Mouse (Mus musculus) G1E (cell line): Measurements from ENCODE around the gene Tmigd1. TPM values are rescaled to one million over a fixed set of nuclear protein-coding genes. Genes with fewer than 3 reads are reported as not detected.

Experiments
- ATAC-seq: 2 replicates; pipeline ENCODE4 v1.8.0; 2016; ENCODE audit warnings: mild to moderate bottlenecking; ENCODE audit not compliant: insufficient number of reproducible peaks, poor library complexity, low FRiP score, severe bottlenecking; ENCODE audit errors: extremely low read depth
- DNase-seq: peaks from one replicate; pipeline ENCODE4 v3.0.0; 2012; ENCODE audit warnings: low spot score
- H3K27me3 ChIP-seq: 2 replicates; pipeline ENCODE4 v1.6.1; 2012; ENCODE audit warnings: mild to moderate bottlenecking, low read length, inconsistent platforms; ENCODE audit not compliant: insufficient read depth
- H3K36me3 ChIP-seq: replicated peaks from 2 replicates; pipeline ENCODE3; 2012; ENCODE audit warnings: mild to moderate bottlenecking, inconsistent platforms
- H3K4me1 ChIP-seq: 2 replicates; pipeline ENCODE4 v1.6.1; 2012; ENCODE audit warnings: low read depth, low read length, inconsistent platforms, mixed read lengths; ENCODE audit not compliant: insufficient read depth
- H3K4me3 ChIP-seq: 2 replicates; pipeline ENCODE4 v1.5.1; 2012; ENCODE audit warnings: low read depth, mild to moderate bottlenecking, inconsistent platforms, low read length, moderate library complexity, mixed read lengths
- H3K9me3 ChIP-seq: replicated peaks from 2 replicates; pipeline ENCODE4 v1.6.1; 2012; ENCODE audit warnings: inconsistent platforms
- CTCF ChIP-seq: IDR thresholded peaks from 2 replicates; pipeline ENCODE4 v1.5.1; 2012; ENCODE audit warnings: low read depth, low read length, inconsistent platforms, mixed read lengths
- GATA1 ChIP-seq: IDR thresholded peaks from 2 replicates; pipeline ENCODE4 v1.6.1; 2012; ENCODE audit warnings: borderline replicate concordance, low read length, inconsistent platforms, mixed read lengths
- GATA2 ChIP-seq: IDR thresholded peaks from 2 replicates; pipeline ENCODE4 v1.6.1; 2012; ENCODE audit warnings: low read depth, low read length, inconsistent platforms, borderline replicate concordance
- POLR2AphosphoS5 ChIP-seq: IDR thresholded peaks from 2 replicates; pipeline ENCODE4 v1.6.1; 2012; ENCODE audit warnings: low read depth, low read length, inconsistent platforms; ENCODE audit not compliant: insufficient replicate concordance
- TAL1 ChIP-seq: conservative IDR thresholded peaks from 2 replicates; pipeline ENCODE4 v1.6.1; 2012; ENCODE audit warnings: low read depth, low read length, inconsistent platforms, mixed read lengths
- polyA plus RNA-seq: library from polyadenylated mRNA; stranded (reverse); fragments of >175 nt; gene quantifications from 2 replicates; pipeline ENCODE4 v1.2.3, GENCODE M21; 2012
- total RNA-seq, 2 experiments: library from RNA; stranded (forward) in 1 of 2; stranded (reverse) in 1 of 2; fragments of 200-1000 nt in 1 of 2; fragments of >200 nt in 1 of 2; fragmentation: Nextera tagmentation in 1 of 2; gene quantifications; 2 replicates each; pipeline ENCODE4 v1.2.3; 2014 to 2017

Gene Tmigd1
- total and polyA plus RNA-seq, 3 experiments, result 0.38 TPM; not detected in 2

- H3K4me1 ChIP-seq, result no peaks in the 10 kb centered on the region
- DNase-seq (no peak), ATAC-seq (no peak)
- H3K4me3 ChIP-seq, result no peak overlapping the region
- no peak for TF ChIP-seq GATA2
- TF ChIP-seq POLR2AphosphoS5, result no peak
- TF ChIP-seq GATA1, result no peak
- TF ChIP-seq CTCF, result no peak
- no peak for TF ChIP-seq TAL1
- H3K36me3 ChIP-seq, result peaks cover 91% of the 10 kb centered on the region
- no peaks in the 10 kb centered on the region for H3K9me3 ChIP-seq
- no peaks in the 10 kb centered on the region for H3K27me3 ChIP-seq
Measured at GRCm38 (mm10) chr11:76965703-76966102, 63.7 kb downstream of the Tmigd1 start.

Other genes starting within 250 kb of the Tmigd1 start
- not detected in 2 replicates for gene Bhlha9, start 229.7 kb upstream of the Tmigd1 start, total RNA-seq (2014; fragmentation: Nextera tagmentation)
- not detected in 2 replicates for gene Bhlha9, start 229.7 kb upstream of the Tmigd1 start, total RNA-seq (2017)
- not detected in 2 replicates for gene Bhlha9, start 229.7 kb upstream of the Tmigd1 start, polyA plus RNA-seq
- not detected in 2 replicates for gene Trarg1, start 222.4 kb upstream of the Tmigd1 start, total RNA-seq (2014; fragmentation: Nextera tagmentation)
- gene Trarg1, start 222.4 kb upstream of the Tmigd1 start, total RNA-seq (2017), result 0.12 and 0.16 TPM in 2 replicates
- not detected in 2 replicates for gene Trarg1, start 222.4 kb upstream of the Tmigd1 start, polyA plus RNA-seq
- 39.1 and 52.7 TPM in 2 replicates for gene Gosr1, start 138.6 kb upstream of the Tmigd1 start, total RNA-seq (2014; fragmentation: Nextera tagmentation)
- 39.0 and 41.9 TPM in 2 replicates for gene Gosr1, start 138.6 kb upstream of the Tmigd1 start, total RNA-seq (2017)
- 1.4 and 2.7 TPM in 2 replicates for gene Gosr1, start 138.6 kb upstream of the Tmigd1 start, polyA plus RNA-seq
- gene Cpd, start 55.1 kb upstream of the Tmigd1 start, total RNA-seq (2014; fragmentation: Nextera tagmentation), result 421 and 456 TPM in 2 replicates
- 152 and 167 TPM in 2 replicates for gene Cpd, start 55.1 kb upstream of the Tmigd1 start, total RNA-seq (2017)
- gene Cpd, start 55.1 kb upstream of the Tmigd1 start, polyA plus RNA-seq, result 49.7 and 52.1 TPM in 2 replicates
- gene Blmh, start 22.6 kb downstream of the Tmigd1 start, total RNA-seq (2014; fragmentation: Nextera tagmentation), result 150 and 173 TPM in 2 replicates
- gene Blmh, start 22.6 kb downstream of the Tmigd1 start, total RNA-seq (2017), result 304 and 320 TPM in 2 replicates
- 22.7 and 23.4 TPM in 2 replicates for gene Blmh, start 22.6 kb downstream of the Tmigd1 start, polyA plus RNA-seq
- not detected in 2 replicates for gene Slc6a4, start 96.4 kb downstream of the Tmigd1 start, total RNA-seq (2014; fragmentation: Nextera tagmentation)
- 0.12 and 0.27 TPM in 2 replicates for gene Slc6a4, start 96.4 kb downstream of the Tmigd1 start, total RNA-seq (2017)
- gene Slc6a4, start 96.4 kb downstream of the Tmigd1 start, polyA plus RNA-seq, result not detected in 2 replicates
- gene Nsrp1, start 176.3 kb downstream of the Tmigd1 start, total RNA-seq (2014; fragmentation: Nextera tagmentation), result 74.6 and 77.7 TPM in 2 replicates
- 20.0 and 28.7 TPM in 2 replicates for gene Nsrp1, start 176.3 kb downstream of the Tmigd1 start, total RNA-seq (2017)
- gene Nsrp1, start 176.3 kb downstream of the Tmigd1 start, polyA plus RNA-seq, result 4.5 and 5.4 TPM in 2 replicates